Mouse (Mus musculus) forebrain, embryonic 16.5 days (tissue): ENCODE measurements around the gene Olfr373. TPM values are rescaled to one million over a fixed set of nuclear protein-coding genes. Genes with fewer than 3 reads are reported as not detected.
"Not testable (repeated sequence)": the region's sequence is repeated elsewhere in the genome, so short reads cannot be mapped to it uniquely, and the experiment has no call there.

Source experiments
- ATAC-seq: fragments of 200-750 bp; cut with Nextera tagmentation; 2 replicates; pipeline ENCODE4 v1.8.0; 2017; ENCODE audit warnings: mild to moderate bottlenecking, moderate library complexity
- H3K27ac ChIP-seq: fragments of 300-500 bp; sonication (generic); 2 replicates; pipeline ENCODE4 v1.5.1; 2014; ENCODE audit warnings: low read length, control low read depth
- H3K27me3 ChIP-seq: fragments of 300-500 bp; sonication (generic); replicated peaks from 2 replicates; pipeline ENCODE4 v1.6.1; 2014; ENCODE audit warnings: low read length; ENCODE audit not compliant: control insufficient read depth, insufficient read depth
- H3K36me3 ChIP-seq: fragments of 300-500 bp; sonication (generic); 2 replicates; pipeline ENCODE4 v1.6.1; 2014; ENCODE audit not compliant: control insufficient read depth, insufficient read depth
- H3K4me1 ChIP-seq: fragments of 300-500 bp; sonication (generic); replicated peaks from 2 replicates; pipeline ENCODE4 v1.6.1; 2014; ENCODE audit warnings: low read length; ENCODE audit not compliant: control insufficient read depth, insufficient read depth
- H3K4me2 ChIP-seq: fragments of 300-500 bp; sonication (generic); 2 replicates; pipeline ENCODE4 v1.6.1; 2014; ENCODE audit warnings: mild to moderate bottlenecking, low read length, control low read depth
- H3K4me3 ChIP-seq: fragments of 300-500 bp; sonication (generic); replicated peaks from 2 replicates; pipeline ENCODE4 v1.5.1; 2014; ENCODE audit warnings: mild to moderate bottlenecking, low read length, control low read depth
- H3K9ac ChIP-seq: fragments of 300-500 bp; sonication (generic); replicated peaks from 2 replicates; pipeline ENCODE4 v1.6.1; 2014; ENCODE audit warnings: low read depth, low read length, control low read depth
- H3K9me3 ChIP-seq: fragments of 300-500 bp; sonication (generic); 2 replicates; pipeline ENCODE4 v1.6.1; 2016; ENCODE audit warnings: low read length; ENCODE audit not compliant: control insufficient read depth
- WGBS: fragments of 180-500 bp; shearing (Covaris S2); extraction: QIAGEN DNeasy Blood & Tissue Kit; methylation state at CpG from one replicate; pipeline ENCODE4 v1.1.7; 2014; 5-methylcytosine and 5-hydroxymethylcytosine counted together
- polyA plus RNA-seq: library from polyadenylated mRNA; unstranded; fragments of >200 nt; fragmentation: Nextera tagmentation; extraction: Ambion mirVana; gene quantifications from 2 replicates; pipeline ENCODE4 v1.2.1, GENCODE M21; 2015

Olfr373 gene
- not detected in 2 replicates for polyA plus RNA-seq

- H3K9ac ChIP-seq, ATAC-seq, H3K4me2 ChIP-seq, H3K27me3 ChIP-seq, H3K27ac ChIP-seq, H3K36me3 ChIP-seq, H3K4me3 ChIP-seq, H3K4me1 ChIP-seq, H3K9me3 ChIP-seq: not testable (repeated sequence)
Observed at GRCm38 (mm10) chr8:72082877-72083276, at the start of gene Olfr373. Gene Olfr373 (plus strand): TSS chr8:72083177.

- not testable (repeated sequence) for ATAC-seq, H3K4me2 ChIP-seq, H3K4me3 ChIP-seq, H3K4me1 ChIP-seq, H3K36me3 ChIP-seq, H3K27ac ChIP-seq, H3K9me3 ChIP-seq, H3K9ac ChIP-seq, H3K27me3 ChIP-seq
- 82% methylated on average over 4 of the region's 4 CpGs for WGBS
Observed at GRCm38 (mm10) chr8:72040918-72041317, 42.1 kb upstream of the Olfr373 start, which contains the start of gene Olfr372. Gene Olfr372 (plus strand): TSS chr8:72041218.

GRCm38 (mm10) chr8:72042493-72042892, 40.5 kb upstream of the Olfr373 start:
- no peak for ATAC-seq
- Histone ChIP-seq H3K36me3 (no peaks in the 10 kb centered on the region), H3K4me1 (no peaks in the 10 kb centered on the region), H3K27ac (no peak overlapping the region), H3K9me3 (no peaks in the 10 kb centered on the region), H3K4me2 (no peak overlapping the region), H3K4me3 (no peak overlapping the region), H3K9ac (no peak overlapping the region), H3K27me3 (no peaks in the 10 kb centered on the region)
- 82% methylated on average over 1 of the region's 1 CpGs for WGBS

- not testable (repeated sequence) for ATAC-seq, H3K27ac ChIP-seq, H3K9ac ChIP-seq, H3K27me3 ChIP-seq, H3K4me3 ChIP-seq, H3K9me3 ChIP-seq, H3K4me2 ChIP-seq, H3K36me3 ChIP-seq, H3K4me1 ChIP-seq
Observed at GRCm38 (mm10) chr8:72054633-72055032, 28.3 kb upstream of the Olfr373 start.

GRCm38 (mm10) chr8:72057643-72058042, 25.3 kb upstream of the Olfr373 start:
- not testable (repeated sequence) for H3K27me3 ChIP-seq, H3K4me2 ChIP-seq, H3K4me1 ChIP-seq, H3K27ac ChIP-seq, H3K36me3 ChIP-seq, H3K4me3 ChIP-seq, ATAC-seq, H3K9ac ChIP-seq, H3K9me3 ChIP-seq
- WGBS = 92% methylated on average over 3 of the region's 4 CpGs

GRCm38 (mm10) chr8:72066819-72067399, 16.1 kb upstream of the Olfr373 start:
- ATAC-seq, H3K4me3 ChIP-seq: not testable (repeated sequence)
- 79% methylated on average over 1 of the region's 1 CpGs for WGBS

GRCm38 (mm10) chr8:72084744-72085143, 1.8 kb downstream of the Olfr373 start:
- Histone ChIP-seq H3K27ac (no peak overlapping the region), H3K4me2 (no peak overlapping the region), H3K9ac (no peak overlapping the region), H3K4me1 (no peaks in the 10 kb centered on the region), H3K9me3 (no peaks in the 10 kb centered on the region), H3K4me3 (no peak overlapping the region), H3K36me3 (no peaks in the 10 kb centered on the region), H3K27me3 (no peaks in the 10 kb centered on the region)
- WGBS = 75% methylated on average over 5 of the region's 5 CpGs
- ATAC-seq = no peak

More at GRCm38 (mm10) chr8:72066819-72067399, 16.1 kb upstream of the Olfr373 start:
- not testable (repeated sequence) for H3K27me3 ChIP-seq, H3K4me2 ChIP-seq, H3K9me3 ChIP-seq, H3K27ac ChIP-seq, H3K9ac ChIP-seq, H3K4me1 ChIP-seq, H3K36me3 ChIP-seq

- H3K27me3 ChIP-seq, H3K4me3 ChIP-seq, H3K9ac ChIP-seq, ATAC-seq, H3K9me3 ChIP-seq, H3K4me2 ChIP-seq, H3K4me1 ChIP-seq, H3K27ac ChIP-seq, H3K36me3 ChIP-seq: not testable (repeated sequence)
- 87% methylated on average over 3 of the region's 3 CpGs for WGBS
Observed at GRCm38 (mm10) chr8:72087611-72088010, 4.6 kb downstream of the Olfr373 start.

- not testable (repeated sequence) for H3K27ac ChIP-seq, H3K4me1 ChIP-seq, H3K4me2 ChIP-seq, H3K27me3 ChIP-seq, H3K4me3 ChIP-seq, H3K9ac ChIP-seq, H3K9me3 ChIP-seq, H3K36me3 ChIP-seq, ATAC-seq
Observed at GRCm38 (mm10) chr8:72096721-72097120, 13.7 kb downstream of the Olfr373 start.
